Mouse (Mus musculus) heart, adult 2 months (tissue): Measurements from ENCODE around the gene Hmga1.

Experiments
- CTCF ChIP-seq: fragments of 200-600 bp; IDR thresholded peaks from 2 replicates; pipeline ENCODE4 v1.8.1; 2022; ENCODE audit warnings: antibody characterized with exemption, mild to moderate bottlenecking, moderate library complexity
- EP300 ChIP-seq: fragments of 200-500 bp; IDR thresholded peaks from 2 replicates; pipeline ENCODE4 v1.6.1; 2011; ENCODE audit warnings: low read depth, low read length, control low read depth; ENCODE audit not compliant: insufficient read depth
- POLR2A ChIP-seq: fragments of 200-500 bp; IDR thresholded peaks from 2 replicates; pipeline ENCODE4 v1.6.1; 2011; ENCODE audit warnings: mild to moderate bottlenecking, low read depth, low read length, control low read depth; ENCODE audit not compliant: insufficient read depth

DNA sequence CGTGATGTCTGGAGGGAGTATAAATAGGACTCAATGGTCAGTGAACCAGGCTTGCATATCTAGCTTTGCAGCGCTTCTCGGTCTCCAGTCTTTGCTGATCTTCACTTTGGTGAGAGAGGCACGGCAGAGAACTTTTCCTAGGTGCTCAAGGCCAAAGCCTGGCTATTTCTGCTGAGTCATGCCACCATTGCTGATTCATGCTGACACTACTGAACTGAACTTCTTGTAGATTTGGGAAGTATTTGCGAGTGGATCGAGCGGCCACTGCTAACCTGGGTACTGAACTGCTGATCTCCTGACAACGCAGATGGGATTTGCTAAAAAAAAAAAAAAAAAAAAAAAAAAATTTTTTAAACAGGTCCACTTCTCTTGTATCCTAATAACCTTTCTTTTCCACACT, 24.2 kb upstream of the Hmga1 start:
- TF ChIP-seq CTCF (no peak), EP300 (no peak), POLR2A (no peak)
